Mouse (Mus musculus) erythroblast, adult 5-6 weeks (primary cell): Measurements from ENCODE around the gene Ndufa7. TPM values are rescaled to one million over a fixed set of nuclear protein-coding genes. Genes with fewer than 3 reads are reported as not detected.
A peak's percentile ranks its signal among the peaks of the same experiment; 100 is the strongest.

Experiments
- ATAC-seq: replicated peaks from 2 replicates; pipeline ENCODE4 v1.8.0; 2016; ENCODE audit warnings: moderate number of reproducible peaks, mild to moderate bottlenecking, moderate TSS enrichment, inconsistent platforms; ENCODE audit not compliant: poor library complexity, low FRiP score, severe bottlenecking
- total RNA-seq, 2 experiments: library from RNA; stranded (forward) in 1 of 2; stranded (reverse) in 1 of 2; fragments of 150-400 nt in 1 of 2; fragments of 200-764, 138-1000 nt in 1 of 2; gene quantifications; 2 replicates each; pipeline versions ENCODE4 v1.2.3 to v1.2.4; 2015 to 2017; ENCODE audit warnings: low replicate concordance in 2 of 2

Gene Ndufa7
- 50.6 and 57.5 TPM in 2 replicates for total RNA-seq (2015; ENCODE audit: low replicate concordance)
- 35.4 and 46.6 TPM in 2 replicates for total RNA-seq (2017; ENCODE audit: low replicate concordance)

- ATAC-seq, result peak; percentile 96
Observed at GRCm38 (mm10) chr17:33824084-33824996, at the start of gene Ndufa7, which contains the start of gene Rps28. TSS of gene Ndufa7 (plus strand) at chr17:33824572. TSS of gene Rps28 (minus strand) at chr17:33824562.

DNA sequence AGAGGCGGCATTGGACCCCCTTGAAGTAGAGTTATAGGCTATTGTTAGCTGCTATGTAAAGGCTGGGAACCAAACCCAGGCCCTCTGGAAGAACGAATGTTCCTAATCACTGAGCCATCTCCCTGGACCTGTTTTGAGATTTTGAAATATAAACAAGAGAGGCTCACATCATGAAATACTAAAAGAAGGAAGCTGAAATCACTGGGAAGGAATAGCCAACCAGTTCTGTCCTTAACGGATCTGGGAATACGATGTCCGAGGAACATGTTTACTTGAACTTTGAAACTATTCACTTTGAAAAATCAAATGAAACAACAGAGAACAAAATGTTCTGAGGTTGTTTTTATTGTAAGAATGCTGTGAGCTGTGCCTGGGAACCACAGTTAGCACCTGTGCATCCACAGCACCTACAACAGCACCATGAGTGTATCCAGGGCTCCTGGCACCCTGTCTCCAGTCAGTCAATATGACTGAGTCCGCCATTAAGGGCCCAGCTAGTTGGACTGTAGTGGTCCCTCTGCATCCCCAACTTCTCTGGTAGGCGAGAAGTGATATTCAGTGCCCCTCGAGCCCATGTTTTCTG is 49.7 kb upstream of the Ndufa7 start:
- no peak for ATAC-seq

DNA sequence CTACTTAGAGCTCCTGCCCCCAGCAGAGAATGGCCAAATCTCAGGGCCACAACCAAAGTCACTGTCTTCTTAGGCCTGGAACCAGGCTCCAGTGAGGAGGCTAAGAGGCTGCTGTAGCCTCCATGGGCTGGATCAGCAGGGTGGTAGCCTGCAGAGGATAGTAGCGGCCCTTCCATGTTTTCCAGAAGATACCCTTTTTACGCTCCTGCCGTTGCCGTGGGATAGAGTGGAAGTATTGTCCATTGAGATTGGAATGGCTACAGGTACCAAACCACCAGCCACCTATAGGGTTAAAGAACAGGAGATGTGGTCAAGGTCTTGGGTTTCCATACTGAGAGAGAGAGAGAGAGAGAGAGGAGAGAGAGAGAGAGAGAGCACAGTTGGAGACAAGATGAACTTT is 49.1 kb upstream of the Ndufa7 start:
- ATAC-seq, result no peak

- no peak for ATAC-seq
Observed at GRCm38 (mm10) chr17:33779271-33779966, 45.0 kb upstream of the Ndufa7 start.

DNA sequence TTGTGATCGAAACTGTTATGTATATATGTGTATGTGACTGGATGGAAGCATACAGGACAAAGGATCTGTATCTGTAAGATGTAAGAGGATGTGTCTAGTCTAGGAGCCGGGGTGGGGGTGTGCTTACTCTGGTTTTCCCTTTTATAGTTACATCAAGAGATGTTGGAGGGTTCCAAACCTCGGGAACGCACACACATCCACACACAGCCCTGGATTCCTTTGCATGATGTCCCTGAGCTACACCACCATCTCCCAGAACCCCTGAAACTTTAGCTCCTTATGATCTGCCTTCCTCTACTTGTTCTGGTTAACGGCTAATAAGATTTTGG is 44.4 kb upstream of the Ndufa7 start:
- no peak for ATAC-seq

DNA sequence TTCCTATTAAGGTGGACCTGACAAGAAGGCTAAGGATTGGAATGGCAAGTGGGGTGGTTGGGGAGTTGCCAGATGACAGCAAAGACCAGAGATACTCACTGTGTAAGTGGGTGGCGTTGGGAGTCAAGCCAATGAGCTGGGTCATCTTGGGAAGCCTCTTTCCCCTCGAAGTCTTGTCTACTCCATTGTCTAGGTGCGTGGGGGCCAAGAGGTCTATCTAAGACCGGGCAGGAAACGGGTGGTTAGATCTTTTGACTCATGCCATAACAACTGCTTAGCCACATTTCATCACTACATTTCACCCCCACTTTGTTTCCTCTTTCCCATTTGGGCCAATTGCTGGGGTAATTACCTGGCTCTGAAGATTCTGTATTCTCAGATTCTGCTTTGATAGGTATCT is 43.9 kb upstream of the Ndufa7 start:
- ATAC-seq, result no peak

GRCm38 (mm10) chr17:33781124-33781977 is 43.0 kb upstream of the Ndufa7 start, which contains the start of gene Angptl4:
TSS of gene Angptl4 (minus strand) at chr17:33781830.
- ATAC-seq, result peak; percentile 60

DNA sequence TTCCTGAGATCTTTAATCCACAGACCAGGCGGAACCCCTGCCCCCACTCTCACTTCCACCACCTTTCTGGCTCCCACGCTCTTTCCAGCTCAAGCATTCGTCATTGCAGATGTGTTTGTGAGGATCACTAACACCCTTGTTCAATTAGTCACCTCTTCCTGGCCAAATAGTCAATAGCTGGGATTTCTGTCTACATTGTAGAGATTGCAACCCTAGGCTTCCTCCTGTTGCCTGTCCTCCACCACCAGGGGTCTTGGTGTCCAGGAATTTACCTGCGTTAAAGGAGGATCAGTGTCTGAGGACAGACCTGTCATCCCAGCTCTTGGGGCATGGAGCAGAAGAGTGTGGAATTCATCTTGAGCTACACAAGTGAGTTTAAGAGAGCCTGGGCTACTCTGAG is 42.3 kb upstream of the Ndufa7 start:
- no peak for ATAC-seq

GRCm38 (mm10) chr17:33783408-33783807 is 41.0 kb upstream of the Ndufa7 start:
- ATAC-seq, result no peak

DNA sequence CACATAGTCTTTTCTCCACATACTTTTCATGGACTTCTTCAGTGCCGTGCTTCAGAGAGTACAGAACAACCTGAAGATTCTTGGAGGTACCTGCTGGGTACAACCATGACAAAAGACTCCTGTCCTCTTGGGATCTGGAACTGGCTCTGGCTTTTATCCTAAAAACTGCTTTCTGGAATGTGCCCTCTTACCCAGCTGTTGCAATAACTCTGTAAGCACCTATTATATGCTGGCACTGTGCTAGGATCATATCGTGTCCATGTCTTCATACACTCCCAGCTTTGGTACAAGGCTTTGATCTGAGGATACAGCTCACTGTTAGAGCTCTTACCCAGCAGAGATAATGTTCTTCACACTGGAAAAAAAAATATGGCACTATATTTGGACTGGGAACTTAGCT is 39.4 kb upstream of the Ndufa7 start:
- no peak for ATAC-seq

- no peak for ATAC-seq
Observed at GRCm38 (mm10) chr17:33786375-33786774, 38.0 kb upstream of the Ndufa7 start.

- no peak for ATAC-seq
Observed at GRCm38 (mm10) chr17:33788732-33789131, 35.6 kb upstream of the Ndufa7 start.

DNA sequence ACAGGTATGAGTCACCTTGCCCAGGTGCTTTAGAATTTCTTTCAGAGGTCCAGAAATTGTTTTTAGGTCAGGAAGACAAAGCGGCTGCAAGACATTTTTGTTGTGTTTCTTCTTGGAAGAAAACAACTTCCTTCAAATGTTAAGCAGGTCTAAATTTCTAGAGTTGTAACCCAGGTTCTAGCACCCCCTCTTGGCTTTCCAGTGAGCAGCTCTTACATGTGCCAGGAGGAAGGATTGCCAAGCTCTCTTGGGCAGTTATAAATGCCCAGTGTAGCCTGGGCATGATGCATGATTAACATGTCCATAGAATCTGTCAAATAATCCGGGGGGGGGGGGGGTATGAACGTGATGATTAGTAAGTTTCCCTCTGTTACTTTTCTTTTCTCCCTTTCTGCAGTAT is 26.1 kb upstream of the Ndufa7 start:
- no peak for ATAC-seq

- no peak for ATAC-seq
Observed at GRCm38 (mm10) chr17:33799277-33799676, 25.1 kb upstream of the Ndufa7 start.

DNA sequence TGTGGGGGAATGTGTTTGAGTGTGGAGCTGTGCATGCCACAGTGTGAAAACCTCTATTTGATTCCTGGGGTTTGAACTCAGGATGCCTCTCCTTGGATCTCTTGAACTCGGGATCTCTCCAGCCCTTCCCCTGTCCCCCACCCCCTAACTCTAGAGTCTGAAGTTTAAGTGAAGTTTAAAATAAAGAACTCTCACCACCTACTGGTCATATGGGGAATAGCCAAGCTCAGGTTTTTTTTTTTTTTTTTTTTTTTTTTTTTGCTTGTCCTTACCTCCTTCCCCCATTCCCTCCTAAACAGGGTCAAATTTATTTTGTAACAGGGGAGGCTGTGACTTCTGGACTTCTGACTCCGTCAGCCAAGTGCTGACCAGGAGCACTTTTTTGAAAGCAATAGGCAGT is 22.2 kb upstream of the Ndufa7 start:
- ATAC-seq, result peak; percentile 70; the same call in 1 of the 2 replicates

DNA sequence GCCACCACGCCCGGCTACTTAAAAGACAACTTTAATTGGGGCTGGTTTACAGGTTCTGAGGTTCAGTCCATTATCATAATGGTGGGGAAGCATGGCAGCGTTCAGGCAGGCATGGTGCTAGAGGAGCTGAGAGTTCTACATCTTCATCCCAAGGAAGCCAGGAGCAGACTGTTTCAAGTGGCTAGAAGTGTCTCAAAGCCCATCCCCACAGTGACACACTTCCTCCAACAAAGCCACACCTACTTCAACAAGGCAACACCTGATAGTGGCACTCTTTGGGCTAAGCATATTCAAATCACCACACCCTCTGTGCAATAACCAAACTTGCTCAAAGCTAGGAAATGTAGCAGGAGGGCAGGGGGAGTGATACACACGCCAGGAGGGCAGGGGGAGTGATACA is 20.2 kb upstream of the Ndufa7 start:
- ATAC-seq, result no peak

GRCm38 (mm10) chr17:33804745-33805144 is 19.6 kb upstream of the Ndufa7 start:
- ATAC-seq, result no peak

DNA sequence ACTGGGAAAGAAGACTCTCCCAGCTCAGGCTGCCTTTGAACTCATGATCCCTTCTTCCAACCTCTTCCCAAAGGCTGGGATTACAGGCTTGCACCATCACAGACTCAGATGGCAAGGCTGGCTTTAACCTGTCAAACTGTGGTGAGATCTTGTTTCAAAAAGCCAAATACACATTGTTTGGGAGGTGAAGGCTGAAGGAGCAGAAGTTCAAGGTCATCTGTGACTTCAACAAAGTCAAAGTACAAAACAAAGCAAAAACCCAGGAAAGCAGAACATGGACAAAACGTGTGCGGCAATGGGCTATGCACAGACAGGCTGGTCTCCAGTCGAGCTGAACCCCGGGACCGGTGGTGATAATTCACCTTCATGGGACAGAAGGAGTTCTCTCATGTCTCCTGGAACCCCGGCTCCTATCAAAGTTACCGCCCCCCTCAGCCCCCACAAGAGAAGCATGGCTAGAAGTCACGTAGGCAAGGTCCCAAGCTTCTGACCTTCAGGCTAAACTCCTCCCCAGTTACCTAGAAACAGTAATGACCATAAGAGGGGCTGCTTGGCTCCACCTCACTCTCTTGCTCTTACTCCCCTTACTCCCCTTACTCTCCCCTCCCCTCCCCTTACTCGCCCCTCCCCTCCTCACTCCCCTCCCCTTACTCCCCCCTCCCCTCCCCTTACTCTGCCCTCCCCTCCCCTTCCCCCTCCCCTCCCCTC is 17.0 kb upstream of the Ndufa7 start:
- no peak for ATAC-seq

GRCm38 (mm10) chr17:33808192-33808591 is 16.2 kb upstream of the Ndufa7 start:
- no peak for ATAC-seq
